Mouse (Mus musculus) liver, embryonic 15.5 days (tissue): ENCODE data around the gene Zp3. TPM values are rescaled to one million over a fixed set of nuclear protein-coding genes. Genes with fewer than 3 reads are reported as not detected.

ENCODE experiments used
- ATAC-seq: fragments of 200-750 bp; cut with Nextera tagmentation; 2 replicates; pipeline ENCODE4 v1.8.0; 2017; ENCODE audit warnings: moderate number of reproducible peaks, mild to moderate bottlenecking, moderate library complexity; ENCODE audit not compliant: insufficient read depth
- H3K27ac ChIP-seq: fragments of 300-500 bp; sonication (generic); replicated peaks from 2 replicates; pipeline ENCODE4 v1.5.1; 2015; ENCODE audit warnings: mild to moderate bottlenecking, inconsistent platforms
- H3K27me3 ChIP-seq: fragments of 300-500 bp; sonication (generic); 2 replicates; pipeline ENCODE4 v1.6.1; 2015; ENCODE audit warnings: mild to moderate bottlenecking, inconsistent platforms
- H3K36me3 ChIP-seq: fragments of 300-500 bp; sonication (generic); replicated peaks from 2 replicates; pipeline ENCODE4 v1.6.1; 2015; ENCODE audit warnings: moderate library complexity, mild to moderate bottlenecking, inconsistent platforms
- H3K4me1 ChIP-seq: fragments of 300-500 bp; sonication (generic); replicated peaks from 2 replicates; pipeline ENCODE4 v1.6.1; 2015; ENCODE audit warnings: inconsistent platforms
- H3K4me2 ChIP-seq: fragments of 300-500 bp; sonication (generic); 2 replicates; pipeline ENCODE4 v1.6.1; 2015; ENCODE audit warnings: moderate library complexity, mild to moderate bottlenecking, inconsistent platforms
- H3K4me3 ChIP-seq: fragments of 300-500 bp; sonication (generic); replicated peaks from 2 replicates; pipeline ENCODE4 v1.5.1; 2015; ENCODE audit warnings: mild to moderate bottlenecking, inconsistent platforms
- H3K9ac ChIP-seq: fragments of 300-500 bp; sonication (generic); 2 replicates; pipeline ENCODE4 v1.6.1; 2015; ENCODE audit warnings: moderate library complexity, mild to moderate bottlenecking, inconsistent platforms
- H3K9me3 ChIP-seq: fragments of 300-500 bp; sonication (generic); replicated peaks from 2 replicates; pipeline ENCODE4 v1.6.1; 2016; ENCODE audit warnings: inconsistent platforms
- WGBS: fragments of 180-500 bp; shearing (Covaris S2); methylation state at CpG from one replicate; pipeline ENCODE4 v1.1.7; 2015; ENCODE audit warnings: mixed read lengths; ENCODE audit not compliant: insufficient replicate concordance; 5-methylcytosine and 5-hydroxymethylcytosine counted together
- polyA plus RNA-seq: library from polyadenylated mRNA; unstranded; fragments of >200 nt; fragmentation: Nextera tagmentation; extraction: Ambion mirVana; gene quantifications from 2 replicates; pipeline ENCODE4 v1.2.1, GENCODE M21; 2015

Zp3 gene
- polyA plus RNA-seq, 1 experiment from 2014 or later = not detected

GRCm38 (mm10) chr5:135984546-135985044, 4.7 kb downstream of the Zp3 start:
- 0 out of 2 replicates have a peak, but pooled peaks cover 4% of the 10 kb centered on the region for H3K27me3 ChIP-seq
- no peak overlapping the region for H3K4me2 ChIP-seq
- H3K4me1 ChIP-seq = no peaks in the 10 kb centered on the region
- ATAC-seq = no peak
- H3K9ac ChIP-seq = no peak overlapping the region
- H3K36me3 ChIP-seq = no peaks in the 10 kb centered on the region
- no peak overlapping the region for H3K27ac ChIP-seq
- no peaks in the 10 kb centered on the region for H3K9me3 ChIP-seq
- 56% methylated on average over 6 of the region's 6 CpGs for WGBS
- no peak overlapping the region for H3K4me3 ChIP-seq

DNA sequence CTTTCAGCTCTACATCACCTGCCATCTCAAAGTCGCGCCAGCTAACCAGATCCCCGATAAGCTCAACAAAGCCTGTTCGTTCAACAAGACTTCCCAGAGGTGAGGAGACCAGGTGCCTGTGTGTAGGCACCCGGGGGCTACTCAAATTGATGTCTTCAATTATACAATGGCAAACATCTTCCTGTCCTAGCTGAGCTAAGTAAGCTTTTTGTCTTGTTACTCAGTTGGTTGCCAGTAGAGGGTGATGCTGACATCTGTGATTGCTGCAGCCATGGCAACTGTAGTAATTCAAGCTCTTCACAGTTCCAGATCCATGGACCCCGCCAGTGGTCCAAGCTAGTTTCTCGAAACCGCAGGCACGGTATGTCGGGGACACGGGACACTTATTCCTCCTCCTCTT, 7.3 kb downstream of the Zp3 start:
- Histone ChIP-seq H3K4me2 (no peak overlapping the region), H3K9me3 (no peaks in the 10 kb centered on the region), H3K9ac (no peak overlapping the region), H3K27ac (no peak overlapping the region), H3K27me3 (0 out of 2 replicates have a peak, but pooled peaks cover 4% of the 10 kb centered on the region), H3K36me3 (no peaks in the 10 kb centered on the region), H3K4me3 (no peak overlapping the region), H3K4me1 (no peaks in the 10 kb centered on the region)
- 51% methylated on average over 11 of the region's 11 CpGs for WGBS
- no peak for ATAC-seq

DNA sequence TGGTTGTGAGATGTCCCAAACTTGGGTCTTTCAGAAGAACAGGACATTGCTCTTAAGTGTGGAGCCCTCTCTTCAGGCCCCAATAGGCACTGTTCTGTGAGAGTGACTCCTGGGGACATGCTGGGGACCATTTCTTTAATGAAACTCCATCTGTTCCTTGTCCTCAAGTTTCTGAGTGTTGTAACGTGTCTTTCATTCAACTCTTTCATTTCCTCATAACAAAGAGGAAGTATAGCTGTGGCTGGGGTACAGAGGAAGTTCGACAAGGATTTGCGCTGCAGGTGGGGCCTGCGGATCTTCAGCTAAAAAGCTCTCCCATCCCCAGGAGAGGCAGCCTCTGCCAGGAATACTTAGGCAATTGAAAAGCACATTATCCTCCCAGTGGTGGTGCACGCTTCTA, 10.7 kb downstream of the Zp3 start:
- Histone ChIP-seq H3K4me1 (peaks cover 6% of the 10 kb centered on the region), H3K4me3 (no peak overlapping the region), H3K27ac (no peak overlapping the region), H3K9me3 (no peaks in the 10 kb centered on the region), H3K27me3 (no peaks in the 10 kb centered on the region), H3K9ac (no peak overlapping the region), H3K36me3 (no peaks in the 10 kb centered on the region), H3K4me2 (no peak overlapping the region)
- 24% methylated on average over 5 of the region's 5 CpGs for WGBS
- ATAC-seq = no peak

GRCm38 (mm10) chr5:135993381-135993965, 13.6 kb downstream of the Zp3 start:
- H3K4me2 ChIP-seq = no peak overlapping the region
- H3K27ac ChIP-seq = no peak overlapping the region
- no peak overlapping the region for H3K9ac ChIP-seq
- peaks cover 9% of the 10 kb centered on the region; the same call in 1 of the 2 replicates for H3K36me3 ChIP-seq
- 56% methylated on average over 5 of the region's 5 CpGs for WGBS
- no peaks in the 10 kb centered on the region for H3K9me3 ChIP-seq
- H3K4me1 ChIP-seq = peaks cover 13% of the 10 kb centered on the region
- H3K4me3 ChIP-seq = no peak overlapping the region
- H3K27me3 ChIP-seq = no peaks in the 10 kb centered on the region
- ATAC-seq = no peak

DNA sequence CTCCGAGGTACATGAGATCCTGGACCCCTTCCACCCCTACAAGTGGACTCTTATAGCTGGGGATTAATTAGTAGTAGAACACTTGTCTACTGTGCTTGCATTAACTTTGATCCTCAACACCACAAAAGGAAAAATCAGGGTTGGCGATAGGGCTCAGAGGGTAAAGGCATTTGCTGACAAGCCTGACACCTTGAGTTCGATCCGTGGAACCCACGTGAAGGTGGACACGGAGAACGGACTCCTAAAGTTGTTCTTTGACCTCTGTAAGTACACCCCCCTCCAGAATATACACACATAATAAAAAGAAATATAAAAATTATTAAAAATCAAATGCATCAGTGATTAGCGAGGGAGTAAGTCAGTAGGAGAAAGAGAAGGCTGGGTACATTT, 14.4 kb downstream of the Zp3 start:
- Histone ChIP-seq H3K36me3 (peaks cover 17% of the 10 kb centered on the region), H3K27me3 (no peaks in the 10 kb centered on the region), H3K4me2 (peak overlapping the region; percentile 95), H3K9ac (no peak overlapping the region), H3K9me3 (no peaks in the 10 kb centered on the region), H3K4me1 (peaks cover 13% of the 10 kb centered on the region), H3K27ac (no peak overlapping the region), H3K4me3 (peak overlapping the region; percentile 70)
- ATAC-seq = no peak
- 66% methylated on average over 8 of the region's 8 CpGs for WGBS

DNA sequence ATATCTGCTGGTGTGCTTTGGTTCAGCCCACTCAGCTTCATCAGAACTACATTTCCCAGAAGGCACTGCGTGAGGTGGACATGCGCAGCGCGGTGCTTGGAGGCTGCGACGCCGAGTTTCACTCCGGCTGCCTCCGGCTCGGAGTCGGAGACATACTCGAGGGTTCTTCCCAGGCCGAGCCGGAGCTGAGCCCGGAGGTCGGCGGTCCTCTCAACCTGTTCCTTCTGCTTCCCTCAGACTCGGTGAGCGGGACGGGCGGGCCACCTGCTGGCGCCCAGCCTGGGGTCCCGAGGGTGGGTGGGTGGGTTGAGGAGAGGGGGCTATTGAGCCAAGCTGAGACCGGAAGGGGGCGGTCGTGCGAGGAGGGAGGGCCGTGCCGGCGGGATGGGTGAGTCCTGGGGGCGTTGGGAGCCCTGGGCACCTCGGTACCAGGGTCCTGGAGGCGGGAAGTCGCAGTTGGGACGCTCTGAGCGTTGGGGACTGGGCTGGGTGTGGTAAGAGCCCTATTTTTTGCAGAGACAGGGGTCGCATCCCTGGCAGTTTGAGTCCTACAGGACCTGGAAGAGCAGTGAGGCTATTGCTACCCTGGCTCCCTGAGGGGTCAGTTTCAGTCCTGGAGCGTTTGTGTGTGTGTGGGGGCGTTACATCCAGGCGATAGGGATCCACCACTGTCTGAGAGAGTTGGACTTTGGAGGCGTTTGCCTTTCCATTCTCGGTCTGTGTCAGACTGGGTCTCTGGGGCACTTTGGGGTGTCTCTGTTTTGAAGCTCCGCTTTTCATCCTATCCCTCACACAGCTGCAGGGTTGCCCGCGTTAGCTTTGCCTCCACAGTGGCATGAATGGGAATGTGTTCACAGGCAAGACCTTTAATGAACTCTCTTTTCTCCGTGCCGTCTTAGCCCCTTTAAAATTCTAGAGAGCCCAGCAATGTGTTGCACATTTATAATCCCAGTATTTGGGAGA, 15.1 kb downstream of the Zp3 start, which contains the start of gene Dtx2:
Dtx2 (plus strand) TSS at position 76 of the 963 bp plus-strand sequence.
- Histone ChIP-seq H3K4me2 (peak within 1 kb of the TSS; percentile 95), H3K4me3 (peak within 1 kb of the TSS; percentile 70), H3K27ac (peak within 1 kb of the TSS; percentile 72), H3K9me3 (no peaks in the 10 kb centered on the region), H3K9ac (peak within 1 kb of the TSS; percentile 77), H3K4me1 (peaks cover 13% of the 10 kb centered on the region), H3K27me3 (no peaks in the 10 kb centered on the region), H3K36me3 (peaks cover 21% of the 10 kb centered on the region)
- WGBS = 3% methylated on average over 47 of the region's 47 CpGs
- peak; percentile 92 for ATAC-seq

GRCm38 (mm10) chr5:135996162-135996561, 16.3 kb downstream of the Zp3 start:
- no peak for ATAC-seq
- no peak overlapping the region for H3K27ac ChIP-seq
- peaks cover 21% of the 10 kb centered on the region for H3K36me3 ChIP-seq
- no peak overlapping the region for H3K4me3 ChIP-seq
- H3K9ac ChIP-seq = no peak overlapping the region
- WGBS = 80% methylated on average over 8 of the region's 8 CpGs
- no peaks in the 10 kb centered on the region for H3K27me3 ChIP-seq
- peaks cover 13% of the 10 kb centered on the region for H3K4me1 ChIP-seq
- no peaks in the 10 kb centered on the region for H3K9me3 ChIP-seq
- no peak overlapping the region; the same call in 1 of the 2 replicates for H3K4me2 ChIP-seq

GRCm38 (mm10) chr5:136001222-136001621, 21.3 kb downstream of the Zp3 start:
- 65% methylated on average over 6 of the region's 6 CpGs for WGBS
- Histone ChIP-seq H3K36me3 (peaks cover 21% of the 10 kb centered on the region), H3K9me3 (no peaks in the 10 kb centered on the region), H3K4me2 (no peak overlapping the region), H3K27ac (no peak overlapping the region), H3K27me3 (no peaks in the 10 kb centered on the region), H3K4me3 (no peak overlapping the region), H3K4me1 (peaks cover 5% of the 10 kb centered on the region; the same call in 1 of the 2 replicates), H3K9ac (no peak overlapping the region)
- ATAC-seq = no peak

- H3K27ac ChIP-seq = no peak overlapping the region
- 46% methylated on average over 2 of the region's 2 CpGs for WGBS
Observed at GRCm38 (mm10) chr5:136002325-136002724, 22.4 kb downstream of the Zp3 start.

GRCm38 (mm10) chr5:136002751-136003151, 22.9 kb downstream of the Zp3 start:
- H3K27me3 ChIP-seq = no peaks in the 10 kb centered on the region
- no peak overlapping the region for H3K4me2 ChIP-seq
- no peaks in the 10 kb centered on the region for H3K9me3 ChIP-seq
- ATAC-seq = no peak
- no peak overlapping the region for H3K4me3 ChIP-seq
- H3K27ac ChIP-seq = no peak overlapping the region
- H3K4me1 ChIP-seq = peaks cover 4% of the 10 kb centered on the region; the same call in 1 of the 2 replicates
- no peak overlapping the region for H3K9ac ChIP-seq
- H3K36me3 ChIP-seq = peaks cover 19% of the 10 kb centered on the region
- 41% methylated on average over 3 of the region's 3 CpGs for WGBS

More at GRCm38 (mm10) chr5:136002325-136002724, 22.4 kb downstream of the Zp3 start:
- H3K27me3 ChIP-seq = no peaks in the 10 kb centered on the region
- ATAC-seq = no peak
- H3K4me1 ChIP-seq = peaks cover 4% of the 10 kb centered on the region; the same call in 1 of the 2 replicates
- no peak overlapping the region for H3K9ac ChIP-seq
- H3K9me3 ChIP-seq = no peaks in the 10 kb centered on the region
- H3K4me3 ChIP-seq = no peak overlapping the region
- no peak overlapping the region for H3K4me2 ChIP-seq
- H3K36me3 ChIP-seq = peaks cover 21% of the 10 kb centered on the region

- Histone ChIP-seq H3K4me1 (peaks cover 4% of the 10 kb centered on the region; the same call in 1 of the 2 replicates), H3K9ac (no peak overlapping the region), H3K27ac (no peak overlapping the region), H3K4me2 (no peak overlapping the region), H3K4me3 (no peak overlapping the region), H3K9me3 (no peaks in the 10 kb centered on the region), H3K36me3 (peaks cover 2% of the 10 kb centered on the region; the same call in 1 of the 2 replicates), H3K27me3 (no peaks in the 10 kb centered on the region)
- WGBS = 70% methylated on average over 4 of the region's 4 CpGs
- no peak for ATAC-seq
Observed at GRCm38 (mm10) chr5:136004537-136004936, 24.6 kb downstream of the Zp3 start.
